Mouse (Mus musculus) layer of hippocampus, adult 6 months (tissue): ENCODE results near the gene Hist1h2bk. TPM values are rescaled to one million over a fixed set of nuclear protein-coding genes. Genes with fewer than 3 reads are reported as not detected.

Experiments used
- long read RNA-seq, 2 experiments: library from polyadenylated mRNA; unstranded; transcript quantifications; one replicate each; pipeline ENCODE4 v2.0.0; 2019 to 2020
- microRNA-seq: library from miRNA; unstranded; fragments of <30 nt; microRNA quantifications from one replicate; pipeline ENCODE4 v1.2.0, GENCODE M21; 2020
- polyA plus RNA-seq: library from polyadenylated mRNA; unstranded; fragments of <200 nt; fragmentation: Nextera tagmentation; gene quantifications from 2 replicates; pipeline ENCODE4 v1.2.3, GENCODE M21; 2021

Gene Hist1h2bk
- 0.39 and 0.97 TPM in 2 replicates for polyA plus RNA-seq
- long read RNA-seq, experiment 1: 0 reads
- long read RNA-seq, experiment 2: 0 reads

DNA sequence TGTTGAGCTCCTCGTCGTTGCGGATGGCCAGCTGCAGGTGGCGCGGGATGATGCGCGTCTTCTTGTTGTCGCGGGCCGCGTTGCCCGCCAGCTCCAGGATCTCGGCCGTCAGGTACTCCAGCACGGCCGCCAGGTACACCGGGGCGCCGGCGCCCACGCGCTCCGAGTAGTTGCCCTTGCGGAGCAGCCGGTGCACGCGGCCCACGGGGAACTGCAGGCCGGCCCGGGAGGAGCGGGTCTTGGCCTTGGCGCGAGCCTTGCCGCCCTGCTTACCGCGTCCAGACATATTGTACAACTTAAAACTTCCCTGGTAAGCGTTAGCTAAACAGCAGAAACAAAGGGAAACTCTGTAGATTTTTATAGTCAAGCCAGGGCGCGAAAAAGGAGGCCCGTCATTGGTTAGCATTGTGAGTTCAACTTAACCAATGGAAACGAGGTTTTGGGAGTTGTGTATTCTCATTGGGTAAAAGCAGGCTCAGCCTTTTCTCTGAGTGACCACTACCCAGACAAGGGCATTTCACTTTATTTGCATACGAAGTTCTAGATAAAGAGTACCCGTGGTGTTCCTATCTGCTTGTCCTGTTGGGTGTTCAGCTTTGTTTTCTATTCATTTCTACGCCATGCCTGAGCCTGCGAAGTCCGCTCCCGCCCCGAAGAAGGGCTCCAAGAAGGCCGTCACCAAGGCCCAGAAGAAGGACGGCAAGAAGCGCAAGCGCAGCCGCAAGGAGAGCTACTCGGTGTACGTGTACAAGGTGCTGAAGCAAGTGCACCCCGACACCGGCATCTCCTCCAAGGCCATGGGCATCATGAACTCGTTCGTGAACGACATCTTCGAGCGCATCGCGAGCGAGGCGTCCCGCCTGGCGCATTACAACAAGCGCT, at the start of gene Hist1h2bk, which contains the start of gene Hist1h2ah:
Gene Hist1h2bk (plus strand): TSS at position 604 of the 882 bp plus-strand sequence.
Gene Hist1h2ah (minus strand): TSS at position 302 of the 882 bp plus-strand sequence.

GRCm38 (mm10) chr13:22009642-22010041, 26.0 kb upstream of the Hist1h2bk start, which contains the start of gene Prss16:
Gene Prss16 (minus strand): TSS chr13:22009742.

DNA sequence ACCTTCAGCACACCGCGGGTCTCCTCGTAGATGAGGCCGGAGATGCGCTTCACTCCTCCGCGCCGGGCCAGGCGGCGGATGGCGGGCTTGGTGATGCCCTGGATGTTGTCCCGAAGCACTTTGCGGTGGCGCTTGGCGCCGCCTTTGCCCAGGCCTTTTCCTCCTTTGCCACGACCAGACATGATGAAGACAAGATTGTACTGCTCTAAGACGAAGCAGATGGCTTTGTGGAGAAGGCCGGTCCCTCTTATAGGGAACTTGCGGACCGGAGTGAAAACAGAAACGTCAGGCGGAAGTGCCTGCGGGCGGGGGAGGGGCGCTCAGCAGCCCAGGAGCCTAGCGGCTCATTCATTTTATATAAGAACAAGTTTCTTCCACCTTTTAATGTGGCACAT, 5.5 kb downstream of the Hist1h2bk start, which contains the start of gene Hist1h4i:
Gene Hist1h4i (minus strand): TSS at position 221 of the 395 bp plus-strand sequence.

GRCm38 (mm10) chr13:22042568-22043502, 7.2 kb downstream of the Hist1h2bk start, which contains the start of the genes Hist1h2ag and Hist1h2bj:
Gene Hist1h2ag (minus strand): TSS chr13:22042944.
Gene Hist1h2bj (plus strand): TSS chr13:22043214.

GRCm38 (mm10) chr13:22084140-22084539, 48.5 kb downstream of the Hist1h2bk start, which contains the start of gene Vmn1r188:
Gene Vmn1r188 (plus strand): TSS chr13:22084440.

Small RNA genes within 50 kb of the gene (microRNA-seq; reads per million reads assigned to microRNA genes)
- gene Gm26300 (not detected), gene Gm44390 (not detected), gene Gm44486 (not detected)

Other genes starting within 250 kb of the Hist1h2bk start
- not detected in 2 replicates for gene Hist1h2an, start 248.7 kb upstream of the Hist1h2bk start, polyA plus RNA-seq
- not detected in 2 replicates for gene Hist1h2bp, start 248.4 kb upstream of the Hist1h2bk start, polyA plus RNA-seq
- 1.3 and 1.5 TPM in 2 replicates for gene Hist1h2bq, start 225.7 kb upstream of the Hist1h2bk start, polyA plus RNA-seq
- gene Hist1h2ao, start 225.4 kb upstream of the Hist1h2bk start, polyA plus RNA-seq: not detected in 2 replicates
- gene Hist1h4m, start 224.1 kb upstream of the Hist1h2bk start, polyA plus RNA-seq: 3.4 and 7.0 TPM in 2 replicates
- gene Hist1h4n, start 203.7 kb upstream of the Hist1h2bk start, polyA plus RNA-seq: 2.8 and 2.9 TPM in 2 replicates
- gene Hist1h2ap, start 202.4 kb upstream of the Hist1h2bk start, polyA plus RNA-seq: 64.1 and 77.9 TPM in 2 replicates
- 1.2 TPM in 1 of 2 replicates, not detected in the other for gene Hist1h2br, start 202.1 kb upstream of the Hist1h2bk start, polyA plus RNA-seq
- gene Zfp184, start 90.8 kb upstream of the Hist1h2bk start, polyA plus RNA-seq: 0.98 and 1.5 TPM in 2 replicates
- 0.09 TPM in 1 of 2 replicates, not detected in the other for gene Pom121l2, start 54.7 kb upstream of the Hist1h2bk start, polyA plus RNA-seq
- gene Prss16, start 26.1 kb upstream of the Hist1h2bk start, polyA plus RNA-seq: 1.5 TPM in 2 replicates
- gene Hist1h2ah, start 302 bp upstream of the Hist1h2bk start, polyA plus RNA-seq: not detected in 2 replicates
- gene Hist1h4i, start 5.5 kb downstream of the Hist1h2bk start, polyA plus RNA-seq: 7.9 and 15.8 TPM in 2 replicates
- gene Hist1h2ag, start 7.1 kb downstream of the Hist1h2bk start, polyA plus RNA-seq: 0.65 TPM in 1 of 2 replicates, not detected in the other
- 1.7 TPM in 1 of 2 replicates, not detected in the other for gene Hist1h2bj, start 7.3 kb downstream of the Hist1h2bk start, polyA plus RNA-seq
- not detected in 2 replicates for gene Vmn1r188, start 48.6 kb downstream of the Hist1h2bk start, polyA plus RNA-seq
- not detected in 2 replicates for gene Vmn1r189, start 70.0 kb downstream of the Hist1h2bk start, polyA plus RNA-seq
- gene Vmn1r191, start 148.1 kb downstream of the Hist1h2bk start, polyA plus RNA-seq: not detected in 2 replicates
- gene Vmn1r192, start 155.3 kb downstream of the Hist1h2bk start, polyA plus RNA-seq: not detected in 2 replicates
- gene Vmn1r193, start 187.3 kb downstream of the Hist1h2bk start, polyA plus RNA-seq: not detected in 2 replicates
- not detected in 2 replicates for gene Vmn1r194, start 208.3 kb downstream of the Hist1h2bk start, polyA plus RNA-seq
- gene Vmn1r195, start 234.7 kb downstream of the Hist1h2bk start, polyA plus RNA-seq: not detected in 2 replicates